Mouse (Mus musculus) embryo, embryonic 10 days (tissue): ENCODE data around the gene Utp20.
"Not testable (repeated sequence)": the region's sequence is repeated elsewhere in the genome, so short reads cannot be mapped to it uniquely, and the experiment has no call there.

Experiments
- DNase-seq: peaks from one replicate; pipeline ENCODE4 v3.0.0-alpha.2; 2015; ENCODE audit warnings: low spot score

The Utp20 gene

GRCm38 (mm10) chr10:88826188-88826946 is at the start of gene Utp20:
Gene Utp20, minus strand, starts transcription at chr10:88826804.
- peak; percentile 95 for DNase-seq

DNA sequence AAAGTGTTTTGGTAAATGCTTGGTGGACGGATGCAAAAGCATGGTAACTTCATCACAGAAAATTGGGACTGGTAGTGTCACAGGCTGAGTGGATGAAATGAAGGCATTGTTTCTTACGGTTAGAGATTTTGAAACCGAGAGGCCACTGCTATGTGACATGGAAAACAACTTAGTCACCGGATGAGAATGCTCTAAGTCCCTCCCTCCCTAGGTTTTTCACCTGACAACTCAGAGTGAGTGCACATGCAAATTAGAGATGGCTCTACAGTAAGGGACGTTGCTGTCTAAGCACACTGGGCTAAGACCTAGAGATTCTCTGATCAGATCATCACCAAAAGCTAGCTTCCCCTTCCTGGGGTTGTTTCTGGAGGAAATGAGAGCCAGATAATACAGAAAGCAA is 48.3 kb upstream of the Utp20 start:
- no peak for DNase-seq

GRCm38 (mm10) chr10:88866017-88866416 is 39.4 kb upstream of the Utp20 start:
- DNase-seq: no peak

DNA sequence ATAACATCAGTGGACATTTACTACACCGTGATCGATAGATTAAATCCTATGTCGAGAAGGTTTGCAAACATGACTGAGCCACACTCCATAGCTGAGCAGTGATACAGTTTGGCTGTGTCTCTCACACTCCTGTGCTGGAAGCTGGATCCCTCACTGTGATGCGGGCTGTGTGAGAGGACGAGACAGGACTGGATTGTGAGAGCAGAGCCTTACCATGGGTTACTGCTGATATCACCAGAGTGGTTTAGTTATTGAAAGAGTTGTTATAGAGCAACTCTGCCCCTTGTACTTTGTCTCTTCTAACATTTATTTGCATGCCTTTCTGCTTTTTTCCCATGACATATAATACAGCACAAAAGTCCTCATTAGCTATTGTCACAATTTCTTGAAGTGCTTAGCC is 35.7 kb upstream of the Utp20 start:
- no peak for DNase-seq

- no peak for DNase-seq
These were observed 34.8 kb upstream of the Utp20 start for GRCm38 (mm10) chr10:88861416-88861815.

DNA sequence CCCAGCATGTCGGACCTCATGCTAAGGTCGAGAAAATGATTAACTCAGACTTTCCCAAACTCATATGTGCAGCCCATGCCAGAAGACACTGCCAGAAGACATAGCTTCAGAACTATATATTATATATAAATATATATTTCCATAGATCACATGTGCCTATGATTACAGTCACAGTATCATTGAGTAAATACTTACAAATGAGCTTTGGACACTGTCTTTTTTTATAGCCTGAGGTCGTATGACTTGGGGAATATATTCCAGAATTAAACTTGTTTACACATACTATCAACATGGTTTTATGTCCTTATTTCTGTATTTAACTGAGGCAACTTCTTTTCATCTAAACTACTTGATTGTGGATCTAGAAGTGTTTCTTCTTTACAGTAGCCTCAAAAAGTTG is 34.3 kb upstream of the Utp20 start:
- no peak for DNase-seq

- DNase-seq: no peak
These were observed 26.7 kb upstream of the Utp20 start for GRCm38 (mm10) chr10:88853326-88853725.

DNA sequence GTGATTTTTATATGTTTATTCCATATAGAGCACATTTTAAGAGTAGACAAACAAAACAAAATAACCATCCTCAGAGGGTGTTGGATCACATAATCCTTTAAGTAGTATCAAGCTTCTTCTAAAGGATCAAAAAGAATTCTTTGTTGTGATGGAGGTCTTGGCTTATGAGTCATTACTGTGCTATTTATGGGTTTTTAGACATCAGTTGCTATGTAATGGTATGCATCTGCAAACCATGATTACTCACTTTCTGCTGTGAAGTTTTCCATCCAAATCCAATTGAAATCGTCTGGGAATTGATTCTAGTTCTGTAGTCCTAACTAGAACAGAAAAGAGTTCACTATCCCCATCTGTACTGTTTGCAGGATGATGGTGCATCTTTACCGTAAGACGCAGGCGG is 23.4 kb upstream of the Utp20 start:
- DNase-seq: no peak

DNA sequence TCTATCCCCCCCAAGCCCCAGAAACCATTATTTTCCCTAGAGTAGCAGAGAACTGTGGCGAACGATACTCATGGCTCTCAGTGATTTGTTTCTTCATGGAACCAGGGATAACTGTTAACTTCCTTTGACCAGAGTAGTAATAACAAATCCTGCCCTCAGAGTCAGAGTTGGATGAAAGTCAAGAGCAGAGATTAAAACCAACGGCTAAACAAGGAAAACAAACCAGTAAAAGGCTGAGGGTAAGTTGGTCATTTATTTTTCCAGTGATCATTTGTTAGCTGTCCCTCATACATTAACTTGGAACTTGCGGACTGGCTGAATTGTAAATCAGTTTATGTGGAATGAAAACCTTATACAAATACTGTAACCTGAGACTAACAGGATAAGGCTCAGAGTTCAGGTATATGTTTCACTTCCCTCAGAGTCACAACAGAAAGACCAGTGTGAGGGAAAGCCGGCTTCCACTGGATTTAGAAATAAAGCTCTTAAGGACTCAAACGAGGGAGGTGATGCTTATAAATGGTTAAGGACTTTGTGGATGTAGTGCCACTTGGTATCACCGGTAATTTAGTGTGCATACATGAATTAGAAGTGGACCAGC is 22.4 kb upstream of the Utp20 start:
- DNase-seq: no peak

GRCm38 (mm10) chr10:88834227-88834626 is 7.6 kb upstream of the Utp20 start:
- DNase-seq: no peak

DNA sequence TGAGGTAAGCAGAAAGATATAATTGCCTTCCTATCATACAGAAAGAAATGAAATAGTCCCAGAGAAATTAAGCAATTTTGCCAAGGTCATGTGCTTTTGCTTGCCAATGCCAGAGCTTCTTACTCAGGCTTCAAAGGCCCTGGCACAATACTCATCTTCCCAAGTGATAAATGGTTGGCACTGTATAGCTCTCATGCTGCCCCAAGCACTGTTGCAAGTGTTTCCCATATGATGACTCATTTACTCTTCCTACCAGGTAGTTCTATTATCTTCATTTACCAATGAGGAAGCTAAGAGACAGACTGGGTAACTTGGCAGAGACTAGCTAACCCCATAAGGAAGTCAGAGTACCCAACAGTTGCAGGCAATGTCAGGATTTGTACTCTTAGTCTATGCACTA is 1.8 kb upstream of the Utp20 start:
- no peak for DNase-seq

GRCm38 (mm10) chr10:88827596-88827995 is 992 bp upstream of the Utp20 start:
- no peak for DNase-seq

GRCm38 (mm10) chr10:88826947-88827306 is 323 bp upstream of the Utp20 start:
- not testable (repeated sequence) for DNase-seq

- DNase-seq: no peak
These were observed 9.3 kb downstream of the Utp20 start for GRCm38 (mm10) chr10:88817335-88817734.

DNA sequence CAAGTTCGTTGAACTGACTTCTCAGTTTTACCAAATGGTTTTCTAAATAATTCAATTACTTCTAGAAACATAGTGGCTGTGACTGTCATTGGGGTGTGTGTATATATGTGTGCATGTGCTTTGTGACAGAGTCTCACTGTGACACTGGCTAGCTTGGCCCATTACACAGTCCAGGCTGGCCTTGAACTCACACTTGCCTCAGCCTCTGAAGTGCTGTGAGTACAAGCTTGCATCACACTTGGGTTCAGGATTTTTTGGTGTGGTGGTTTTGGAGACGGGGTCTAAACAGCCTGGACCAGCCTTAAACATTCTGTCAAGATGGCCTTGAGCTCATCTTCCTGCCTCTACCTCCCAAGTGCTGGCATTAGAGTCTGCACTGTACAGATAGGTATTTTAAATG is 11.3 kb downstream of the Utp20 start:
- DNase-seq: no peak

GRCm38 (mm10) chr10:88811704-88812103 is 14.9 kb downstream of the Utp20 start:
- no peak for DNase-seq

DNA sequence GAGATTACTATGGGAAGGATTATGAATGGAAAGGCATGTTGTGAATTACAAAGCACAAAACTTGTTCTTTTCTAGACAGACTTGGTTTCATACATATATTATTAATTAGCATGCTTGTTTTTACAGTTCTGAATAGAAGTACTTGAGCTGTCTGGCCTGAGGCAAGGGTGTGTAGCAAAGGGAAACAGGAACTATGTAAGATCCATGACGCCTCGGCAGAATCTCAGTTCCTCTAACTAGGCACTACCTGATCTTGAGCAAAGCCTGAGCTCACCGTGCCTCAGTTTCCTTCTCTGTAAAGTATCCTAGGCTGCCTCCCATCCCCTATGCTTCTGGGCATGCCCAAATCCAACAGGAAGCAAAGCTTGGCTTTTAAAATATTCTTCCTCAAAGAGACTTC is 24.4 kb downstream of the Utp20 start:
- DNase-seq: no peak

DNA sequence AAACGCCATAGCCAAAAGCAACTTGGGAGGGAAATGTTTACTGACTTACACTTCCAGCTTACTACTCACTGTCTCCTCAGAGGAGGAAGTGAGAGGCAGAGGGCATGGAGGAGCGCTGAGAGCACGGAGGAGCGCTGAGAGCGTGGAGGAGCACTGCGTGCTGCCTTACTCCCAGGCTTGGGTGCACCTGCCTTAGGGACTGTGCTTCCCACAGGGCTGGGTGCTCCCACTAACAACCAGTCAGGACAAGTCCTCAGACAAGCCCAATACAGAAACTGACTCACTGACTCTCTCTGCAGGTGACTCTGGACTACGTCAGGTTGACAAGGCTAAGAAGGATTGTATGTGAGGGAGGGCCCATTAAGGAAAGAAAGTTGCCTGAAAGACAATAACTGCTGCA is 27.2 kb downstream of the Utp20 start:
- no peak for DNase-seq

DNA sequence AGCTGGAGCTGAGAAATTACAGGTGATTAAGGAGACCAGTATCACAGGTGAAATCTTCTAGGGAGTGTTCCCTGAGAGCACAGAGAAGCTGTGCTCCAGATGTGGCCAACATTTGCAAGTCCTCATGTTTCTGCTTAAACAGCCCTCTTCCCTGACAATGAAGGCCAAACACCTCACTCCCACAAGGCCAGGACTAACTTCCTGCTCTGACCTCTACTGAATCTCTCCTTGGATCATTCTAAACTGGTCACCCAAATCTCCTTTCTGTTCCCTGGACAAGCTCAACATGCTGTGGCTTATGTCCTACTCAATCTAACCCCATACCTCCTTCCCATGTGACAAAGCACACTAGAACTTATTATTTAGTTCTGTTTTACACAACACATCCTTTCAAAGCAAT is 29.2 kb downstream of the Utp20 start:
- no peak for DNase-seq

GRCm38 (mm10) chr10:88796939-88797338 is 29.7 kb downstream of the Utp20 start:
- no peak for DNase-seq

- no peak for DNase-seq
These were observed 31.4 kb downstream of the Utp20 start for GRCm38 (mm10) chr10:88795226-88795625.

DNA sequence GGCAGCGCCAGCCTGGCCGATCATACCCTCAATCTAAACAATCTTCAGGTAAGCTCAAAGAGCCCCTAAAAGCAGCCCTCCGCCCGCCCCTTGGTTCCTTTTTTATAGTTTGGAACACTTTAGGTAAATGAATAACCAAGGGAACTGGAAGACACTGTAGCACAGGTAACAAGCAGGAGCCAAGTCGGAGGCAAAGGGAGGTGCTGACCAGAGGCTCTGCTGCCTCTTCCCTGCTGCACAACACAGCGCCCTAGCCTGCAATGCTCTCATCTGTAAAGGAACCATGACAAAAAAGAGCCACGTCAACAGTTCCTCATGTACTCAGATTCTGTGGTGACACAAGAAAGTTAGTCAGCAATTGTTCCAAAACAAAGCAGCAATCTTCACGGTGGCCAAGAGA is 32.0 kb downstream of the Utp20 start:
- DNase-seq: no peak

GRCm38 (mm10) chr10:88793671-88794070 is 32.9 kb downstream of the Utp20 start:
- no peak for DNase-seq

GRCm38 (mm10) chr10:88784513-88784931 is 42.1 kb downstream of the Utp20 start:
- DNase-seq: no peak
